Mouse (Mus musculus): ENCODE results near the gene Aldh18a1.

GRCm38 (mm10) chr19:40536526-40536925 is 51.7 kb downstream of the Aldh18a1 start:
- TF ChIP-seq MAX (IDR thresholded peaks at IDR 0.05; ENCODE audit: low read length) (no peak), USF1 (IDR thresholded peaks at IDR 0.05; ENCODE audit: low read depth, low read length) (no peak), E2F4 (IDR thresholded peaks at IDR 0.05; ENCODE audit: insufficient replicate concordance, low read depth, low read length) (no peak), POLR2A (IDR thresholded peaks at IDR 0.05; ENCODE audit: low read depth, low read length) (no peak)

All from CH12.LX (cell line).